Mouse (Mus musculus) megakaryocyte, embryonic 14.5 days (primary cell): ENCODE measurements around the gene Dynlrb1. TPM values are rescaled to one million over a fixed set of nuclear protein-coding genes. Genes with fewer than 3 reads are reported as not detected.

Experiments
- H3K27me3 ChIP-seq: replicated peaks from 2 replicates; pipeline ENCODE3; 2012; ENCODE audit warnings: inconsistent platforms
- H3K36me3 ChIP-seq: replicated peaks from 2 replicates; pipeline ENCODE3; 2012; ENCODE audit warnings: low read length, inconsistent platforms, mixed read lengths
- H3K4me1 ChIP-seq: 2 replicates; pipeline ENCODE4 v1.6.1; 2012; ENCODE audit warnings: inconsistent platforms
- H3K4me3 ChIP-seq: replicated peaks from 2 replicates; pipeline ENCODE3; 2012; ENCODE audit warnings: moderate library complexity, mild to moderate bottlenecking, inconsistent platforms
- H3K9me3 ChIP-seq: 2 replicates; pipeline ENCODE4 v1.6.1; 2012; ENCODE audit warnings: inconsistent platforms
- FLI1 ChIP-seq: IDR thresholded peaks from 2 replicates; pipeline ENCODE4 v1.6.1; 2012; ENCODE audit warnings: low read length, inconsistent platforms, mixed read lengths
- GATA1 ChIP-seq: IDR thresholded peaks from 3 replicates; pipeline ENCODE4 v1.6.1; 2012; ENCODE audit warnings: mixed read lengths, low read length, inconsistent platforms, borderline replicate concordance
- polyA plus RNA-seq: library from polyadenylated mRNA; stranded (reverse); fragments of >175 nt; gene quantifications from 2 replicates; pipeline ENCODE4 v1.2.3, GENCODE M21; 2012; ENCODE audit warnings: low replicate concordance; ENCODE audit not compliant: insufficient read depth

The Dynlrb1 gene
- polyA plus RNA-seq, 1 experiment: 187 TPM

GRCm38 (mm10) chr2:155248206-155248605, 11.9 kb downstream of the Dynlrb1 start:
- TF ChIP-seq GATA1: no peak
- no peak for TF ChIP-seq FLI1
- no peaks in the 10 kb centered on the region for H3K27me3 ChIP-seq
- H3K9me3 ChIP-seq: peaks cover 2% of the 10 kb centered on the region; the same call in 1 of the 2 replicates
- H3K4me1 ChIP-seq: peaks cover 23% of the 10 kb centered on the region
- H3K4me3 ChIP-seq: no peak overlapping the region
- H3K36me3 ChIP-seq: peaks cover 84% of the 10 kb centered on the region

- TF ChIP-seq GATA1: no peak
- TF ChIP-seq FLI1: no peak
- no peaks in the 10 kb centered on the region for H3K27me3 ChIP-seq
- peaks cover 80% of the 10 kb centered on the region for H3K36me3 ChIP-seq
- no peak overlapping the region for H3K4me3 ChIP-seq
- H3K4me1 ChIP-seq: peaks cover 21% of the 10 kb centered on the region
- H3K9me3 ChIP-seq: no peaks in the 10 kb centered on the region
Observed at GRCm38 (mm10) chr2:155248718-155249117, 12.4 kb downstream of the Dynlrb1 start.

GRCm38 (mm10) chr2:155249588-155249987, 13.3 kb downstream of the Dynlrb1 start:
- peaks cover 71% of the 10 kb centered on the region for H3K36me3 ChIP-seq
- H3K27me3 ChIP-seq: no peaks in the 10 kb centered on the region

GRCm38 (mm10) chr2:155265526-155265925, 29.2 kb downstream of the Dynlrb1 start:
- peaks cover 5% of the 10 kb centered on the region for H3K9me3 ChIP-seq
- peaks cover 12% of the 10 kb centered on the region for H3K4me1 ChIP-seq
- peaks cover 2% of the 10 kb centered on the region for H3K27me3 ChIP-seq
- no peaks in the 10 kb centered on the region for H3K36me3 ChIP-seq
- TF ChIP-seq GATA1: no peak
- TF ChIP-seq FLI1: no peak
- peak overlapping the region; percentile 31 for H3K4me3 ChIP-seq

More at GRCm38 (mm10) chr2:155249588-155249987, 13.3 kb downstream of the Dynlrb1 start:
- peaks cover 21% of the 10 kb centered on the region for H3K4me1 ChIP-seq
- H3K9me3 ChIP-seq: no peaks in the 10 kb centered on the region
- no peak for TF ChIP-seq FLI1
- no peak for TF ChIP-seq GATA1
- H3K4me3 ChIP-seq: no peak overlapping the region

- Histone ChIP-seq H3K27me3 (peaks cover 2% of the 10 kb centered on the region), H3K36me3 (no peaks in the 10 kb centered on the region), H3K4me3 (no peak overlapping the region), H3K4me1 (peaks cover 12% of the 10 kb centered on the region), H3K9me3 (peaks cover 5% of the 10 kb centered on the region)
- no peak for TF ChIP-seq FLI1
- no peak for TF ChIP-seq GATA1
Observed at GRCm38 (mm10) chr2:155266896-155267295, 30.6 kb downstream of the Dynlrb1 start.

GRCm38 (mm10) chr2:155271957-155272356, 35.6 kb downstream of the Dynlrb1 start:
- Histone ChIP-seq H3K9me3 (no peaks in the 10 kb centered on the region), H3K27me3 (peaks cover 3% of the 10 kb centered on the region), H3K4me3 (no peak overlapping the region), H3K36me3 (no peaks in the 10 kb centered on the region), H3K4me1 (peaks cover 9% of the 10 kb centered on the region)
- TF ChIP-seq FLI1: no peak
- no peak for TF ChIP-seq GATA1

- Histone ChIP-seq H3K36me3 (peaks cover 3% of the 10 kb centered on the region), H3K4me1 (peaks cover 15% of the 10 kb centered on the region), H3K27me3 (peaks cover 3% of the 10 kb centered on the region), H3K9me3 (no peaks in the 10 kb centered on the region), H3K4me3 (no peak overlapping the region)
- TF ChIP-seq GATA1: no peak
- no peak for TF ChIP-seq FLI1
Observed at GRCm38 (mm10) chr2:155272396-155273170, 36.2 kb downstream of the Dynlrb1 start.

GRCm38 (mm10) chr2:155273603-155274002, 37.3 kb downstream of the Dynlrb1 start:
- H3K36me3 ChIP-seq: peaks cover 13% of the 10 kb centered on the region
- H3K4me3 ChIP-seq: no peak overlapping the region
- TF ChIP-seq GATA1 (no peak), FLI1 (no peak)
- peaks cover 19% of the 10 kb centered on the region for H3K4me1 ChIP-seq
- peaks cover 3% of the 10 kb centered on the region for H3K27me3 ChIP-seq
- no peaks in the 10 kb centered on the region for H3K9me3 ChIP-seq

GRCm38 (mm10) chr2:155276195-155276594, 39.9 kb downstream of the Dynlrb1 start, which contains the start of gene Map1lc3a:
Map1lc3a (plus strand) TSS chr2:155276297.
- H3K4me3 ChIP-seq: peak within 1 kb of the TSS; percentile 98
- TF ChIP-seq FLI1 (no peak), GATA1 (no peak)
- peaks cover 23% of the 10 kb centered on the region for H3K36me3 ChIP-seq
- H3K4me1 ChIP-seq: peaks cover 19% of the 10 kb centered on the region
- H3K27me3 ChIP-seq: peaks cover 1% of the 10 kb centered on the region
- H3K9me3 ChIP-seq: no peaks in the 10 kb centered on the region

- H3K4me3 ChIP-seq: peak overlapping the region; percentile 98
- H3K4me1 ChIP-seq: peaks cover 19% of the 10 kb centered on the region
- H3K9me3 ChIP-seq: no peaks in the 10 kb centered on the region
- no peak for TF ChIP-seq FLI1
- H3K27me3 ChIP-seq: peaks cover 1% of the 10 kb centered on the region
- peaks cover 27% of the 10 kb centered on the region for H3K36me3 ChIP-seq
Observed at GRCm38 (mm10) chr2:155276621-155277175, 40.4 kb downstream of the Dynlrb1 start.
